Mouse (Mus musculus): Measurements from ENCODE around the gene Tctex1d4. TPM values are rescaled to one million over a fixed set of nuclear protein-coding genes. Genes with fewer than 3 reads are reported as not detected.
A peak's percentile ranks its signal among the peaks of the same experiment; 100 is the strongest.

Gene Tctex1d4
- polyA plus RNA-seq, 1 experiment from 2014 or later, result not detected

DNA sequence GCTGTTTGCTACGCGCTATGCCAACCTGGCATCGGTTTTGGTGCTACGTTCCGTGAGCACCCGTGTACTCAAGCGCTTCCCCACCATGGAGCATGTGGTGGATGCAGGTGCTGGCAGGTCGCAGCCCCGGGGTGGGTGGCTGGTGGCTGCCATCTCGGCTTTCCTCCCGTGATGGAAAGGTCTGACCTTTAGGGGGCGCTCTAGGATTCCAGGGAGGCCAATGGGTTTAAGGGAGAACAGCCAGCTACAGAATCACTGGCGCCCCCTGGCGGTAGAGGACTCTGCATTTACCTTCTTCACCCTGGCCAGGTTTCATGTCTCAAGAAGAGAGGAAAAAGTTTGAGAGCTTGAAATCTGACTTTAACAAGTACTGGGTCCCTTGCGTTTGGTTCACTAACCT is 19.6 kb downstream of the Tctex1d4 start:
- Histone ChIP-seq H3K9me3 (replicated peaks) (no peaks in the 10 kb centered on the region), H3K4me2 (no peak overlapping the region), H3K4me3 (replicated peaks) (no peak overlapping the region), H3K27me3 (replicated peaks) (no peaks in the 10 kb centered on the region), H3K36me3 (peaks cover 16% of the 10 kb centered on the region), H3K9ac (replicated peaks) (no peak overlapping the region), H3K27ac (replicated peaks) (no peak overlapping the region), H3K4me1 (no peaks in the 10 kb centered on the region)
- 32% methylated on average over 15 of the region's 15 CpGs for WGBS
- ATAC-seq (ENCODE audit: low FRiP score), result no peak

DNA sequence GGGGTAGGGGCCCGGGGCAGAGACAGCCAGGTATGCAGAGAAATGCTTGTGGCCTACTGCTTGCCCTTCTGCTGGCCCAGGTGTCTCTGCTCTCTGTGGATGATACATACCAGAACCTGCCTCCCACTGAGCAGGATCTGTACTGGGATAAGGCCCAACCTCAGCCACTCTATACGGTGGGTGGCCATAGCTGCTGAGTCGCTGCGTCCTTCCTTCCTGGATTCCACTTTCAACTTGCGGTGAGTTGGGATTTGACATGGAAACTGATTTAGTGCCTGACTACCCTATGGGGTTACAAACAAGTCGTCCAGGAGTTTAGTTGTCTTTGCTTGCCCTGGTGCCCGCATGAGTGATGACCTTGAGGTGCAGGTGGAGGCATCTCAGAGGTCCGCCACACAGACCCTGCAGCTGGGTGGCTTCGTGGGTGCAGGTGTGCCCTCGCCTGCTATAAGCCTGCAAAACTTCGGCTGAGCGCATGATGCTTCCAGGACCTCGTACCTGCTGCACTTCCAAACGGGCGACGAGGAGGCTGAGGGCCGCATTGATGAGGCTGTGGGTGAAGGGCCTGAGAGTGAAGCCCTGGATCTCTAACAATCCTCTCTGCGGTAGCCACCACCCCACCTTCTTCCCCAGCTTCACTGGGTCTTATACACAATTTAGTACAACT is 21.6 kb downstream of the Tctex1d4 start:
- ATAC-seq (ENCODE audit: low FRiP score), result no peak
- WGBS, result 88% methylated on average over 18 of the region's 18 CpGs

DNA sequence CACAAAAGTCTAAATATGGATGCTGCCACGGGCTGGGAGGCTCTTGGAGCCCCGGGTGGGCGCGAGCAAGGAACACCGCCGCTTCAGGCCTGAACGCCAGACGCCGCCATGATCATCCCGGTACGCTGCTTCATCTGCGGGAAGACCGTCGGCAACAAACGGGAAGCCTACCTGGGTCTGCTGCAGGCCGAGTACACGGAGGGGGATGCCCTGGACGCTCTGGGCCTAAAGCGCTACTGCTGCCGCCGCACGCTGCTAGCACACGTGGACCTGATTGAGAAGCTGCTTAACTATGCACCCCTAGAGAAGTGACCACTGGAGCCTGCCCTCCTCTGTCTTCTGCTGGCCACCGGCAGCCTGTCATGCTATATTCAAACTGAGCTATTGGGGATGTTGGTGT is 22.2 kb downstream of the Tctex1d4 start:
- 71% methylated on average over 24 of the region's 24 CpGs for WGBS
- no peak overlapping the region for H3K4me3 ChIP-seq (replicated peaks)
- no peak for ATAC-seq (ENCODE audit: low FRiP score)
- H3K9me3 ChIP-seq (replicated peaks), result no peaks in the 10 kb centered on the region
- no peak overlapping the region for H3K4me2 ChIP-seq
- no peaks in the 10 kb centered on the region for H3K27me3 ChIP-seq (replicated peaks)
- no peak overlapping the region for H3K9ac ChIP-seq (replicated peaks)
- H3K27ac ChIP-seq (replicated peaks), result no peak overlapping the region
- peaks cover 40% of the 10 kb centered on the region for H3K36me3 ChIP-seq
- peaks cover 16% of the 10 kb centered on the region for H3K4me1 ChIP-seq

More for the DNA sequence above, 21.6 kb downstream of the Tctex1d4 start:
- Histone ChIP-seq H3K4me3 (replicated peaks) (no peak overlapping the region), H3K27me3 (replicated peaks) (no peaks in the 10 kb centered on the region), H3K4me2 (no peak overlapping the region), H3K36me3 (peaks cover 34% of the 10 kb centered on the region), H3K9me3 (replicated peaks) (no peaks in the 10 kb centered on the region), H3K4me1 (peaks cover 9% of the 10 kb centered on the region), H3K27ac (replicated peaks) (no peak overlapping the region), H3K9ac (replicated peaks) (no peak overlapping the region)

DNA sequence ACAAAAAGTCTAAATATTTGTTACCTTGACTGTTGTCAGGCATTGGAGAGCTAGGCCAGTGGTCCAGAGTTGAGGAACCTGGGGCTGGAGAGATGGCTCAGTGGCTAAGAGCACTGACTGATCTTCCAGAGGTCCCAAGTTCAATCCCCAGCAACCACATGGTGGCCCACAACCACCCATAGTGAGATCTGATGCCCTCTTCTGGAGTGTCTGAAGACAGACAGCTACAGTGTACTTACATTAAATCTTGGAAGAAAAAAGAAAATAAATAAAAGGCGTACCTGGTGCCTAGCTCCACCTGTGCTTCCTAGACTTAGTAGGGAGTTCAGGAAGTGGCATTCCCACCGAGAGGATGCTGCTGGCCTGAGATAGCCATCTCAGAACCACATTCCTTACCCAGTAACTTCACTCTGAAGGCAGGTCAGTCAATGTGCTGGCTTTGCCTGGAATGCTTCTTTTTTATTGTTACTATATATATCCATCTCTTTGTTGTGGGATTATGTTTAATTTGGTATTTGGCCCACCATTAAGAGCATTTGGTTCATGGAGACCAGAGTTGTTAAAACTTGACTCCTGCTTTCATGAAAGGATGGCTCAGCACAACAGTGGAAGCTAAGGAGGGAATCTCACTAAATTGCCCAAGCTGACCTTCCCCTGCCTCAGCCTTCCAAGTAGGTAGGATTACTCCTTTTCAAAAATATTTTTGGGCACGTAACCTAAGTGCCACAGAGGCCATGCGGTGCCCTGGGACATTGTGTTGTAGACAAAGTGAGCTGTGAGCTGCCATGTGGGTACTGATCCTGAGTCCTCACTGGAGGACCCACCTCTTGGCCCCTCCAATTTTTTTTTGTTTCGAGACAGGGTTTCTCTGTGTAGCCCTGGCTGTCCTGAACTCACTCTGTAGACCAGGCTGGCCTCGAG is 23.0 kb downstream of the Tctex1d4 start:
- Histone ChIP-seq H3K4me1 (peaks cover 23% of the 10 kb centered on the region), H3K4me3 (replicated peaks) (no peak overlapping the region), H3K9me3 (replicated peaks) (no peaks in the 10 kb centered on the region), H3K27me3 (replicated peaks) (no peaks in the 10 kb centered on the region), H3K36me3 (peaks cover 45% of the 10 kb centered on the region), H3K9ac (replicated peaks) (no peak overlapping the region), H3K4me2 (no peak overlapping the region), H3K27ac (replicated peaks) (no peak overlapping the region)
- 74% methylated on average over 6 of the region's 6 CpGs for WGBS
- ATAC-seq (ENCODE audit: low FRiP score), result no peak

DNA sequence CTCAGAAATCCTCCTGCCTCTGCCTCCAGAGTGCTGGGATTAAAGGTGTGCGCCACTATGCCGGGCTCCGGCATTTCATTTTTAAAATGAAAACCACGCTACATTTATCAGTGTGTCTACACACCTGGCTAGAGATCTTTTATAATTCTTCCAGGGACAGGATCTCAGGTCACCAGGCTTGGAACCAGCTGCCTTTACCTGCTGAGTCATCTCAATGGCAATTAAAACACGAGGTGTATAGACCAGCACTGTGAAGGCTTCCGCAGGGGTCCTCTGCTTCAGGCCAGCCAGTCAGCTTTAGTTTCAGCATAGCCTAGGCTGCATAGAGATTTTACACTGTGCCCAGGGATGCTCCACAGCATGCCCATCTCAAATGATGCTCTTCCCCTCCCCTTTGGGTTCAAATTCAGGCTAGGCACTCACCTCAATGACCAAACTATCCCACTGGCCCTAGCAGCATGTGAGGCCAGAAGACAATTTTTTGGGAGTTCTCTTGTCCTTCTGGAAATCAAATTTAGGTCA is 23.7 kb downstream of the Tctex1d4 start:
- no peak overlapping the region for H3K4me3 ChIP-seq (replicated peaks)
- H3K4me1 ChIP-seq, result peaks cover 30% of the 10 kb centered on the region
- WGBS, result 85% methylated on average over 6 of the region's 6 CpGs
- H3K4me2 ChIP-seq, result no peak overlapping the region
- H3K9ac ChIP-seq (replicated peaks), result no peak overlapping the region
- no peak overlapping the region for H3K27ac ChIP-seq (replicated peaks)
- no peak for ATAC-seq (ENCODE audit: low FRiP score)
- no peaks in the 10 kb centered on the region for H3K9me3 ChIP-seq (replicated peaks)
- H3K36me3 ChIP-seq, result peaks cover 45% of the 10 kb centered on the region
- H3K27me3 ChIP-seq (replicated peaks), result no peaks in the 10 kb centered on the region

DNA sequence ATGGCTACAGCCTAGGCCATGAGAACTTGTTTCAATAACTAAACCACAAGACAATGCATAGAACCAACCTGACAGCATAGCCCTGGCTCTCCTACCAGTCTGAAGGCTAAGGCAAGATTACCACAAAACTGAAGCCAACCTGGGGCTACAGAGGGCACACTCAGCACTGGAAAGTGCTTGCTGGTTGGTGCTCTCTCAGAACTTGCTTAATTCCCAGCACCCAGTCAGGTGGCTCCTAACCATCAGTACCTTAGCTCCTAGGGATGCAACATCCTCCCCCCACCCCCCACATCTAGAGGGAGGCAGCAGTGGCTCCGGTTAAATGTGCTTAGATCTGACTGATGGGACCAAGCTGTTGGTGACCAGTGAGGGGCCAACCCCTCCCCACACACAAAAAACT is 24.8 kb downstream of the Tctex1d4 start:
- no peak for ATAC-seq (ENCODE audit: low FRiP score)
- H3K36me3 ChIP-seq, result peaks cover 45% of the 10 kb centered on the region
- H3K27ac ChIP-seq (replicated peaks), result no peak overlapping the region
- H3K4me1 ChIP-seq, result peaks cover 30% of the 10 kb centered on the region
- no peak overlapping the region for H3K4me3 ChIP-seq (replicated peaks)
- no peaks in the 10 kb centered on the region for H3K27me3 ChIP-seq (replicated peaks)
- no peak overlapping the region for H3K9ac ChIP-seq (replicated peaks)
- H3K4me2 ChIP-seq, result no peak overlapping the region
- 80% methylated on average over 1 of the region's 1 CpGs for WGBS
- H3K9me3 ChIP-seq (replicated peaks), result no peaks in the 10 kb centered on the region

DNA sequence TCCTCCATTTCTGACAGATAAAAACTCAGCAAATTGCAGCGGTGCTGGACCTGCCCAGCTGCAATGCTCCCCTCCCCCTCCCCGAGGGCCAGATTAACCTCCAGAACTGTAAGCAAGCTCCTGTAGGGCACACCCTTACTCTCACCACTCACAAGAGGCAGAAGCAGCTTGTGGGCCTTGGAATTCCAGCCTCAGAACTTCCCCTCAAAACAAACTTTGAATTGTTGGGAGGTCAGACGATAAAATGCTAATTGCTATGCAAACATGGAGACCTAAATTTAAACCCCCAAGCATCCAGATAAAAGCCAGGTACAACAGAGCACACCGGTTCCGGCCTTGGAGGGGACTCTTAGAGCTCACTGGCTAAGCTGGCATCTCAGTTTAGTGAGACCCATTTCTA is 26.1 kb downstream of the Tctex1d4 start:
- peaks cover 45% of the 10 kb centered on the region for H3K36me3 ChIP-seq
- H3K9ac ChIP-seq (replicated peaks), result no peak overlapping the region
- H3K4me2 ChIP-seq, result no peak overlapping the region

DNA sequence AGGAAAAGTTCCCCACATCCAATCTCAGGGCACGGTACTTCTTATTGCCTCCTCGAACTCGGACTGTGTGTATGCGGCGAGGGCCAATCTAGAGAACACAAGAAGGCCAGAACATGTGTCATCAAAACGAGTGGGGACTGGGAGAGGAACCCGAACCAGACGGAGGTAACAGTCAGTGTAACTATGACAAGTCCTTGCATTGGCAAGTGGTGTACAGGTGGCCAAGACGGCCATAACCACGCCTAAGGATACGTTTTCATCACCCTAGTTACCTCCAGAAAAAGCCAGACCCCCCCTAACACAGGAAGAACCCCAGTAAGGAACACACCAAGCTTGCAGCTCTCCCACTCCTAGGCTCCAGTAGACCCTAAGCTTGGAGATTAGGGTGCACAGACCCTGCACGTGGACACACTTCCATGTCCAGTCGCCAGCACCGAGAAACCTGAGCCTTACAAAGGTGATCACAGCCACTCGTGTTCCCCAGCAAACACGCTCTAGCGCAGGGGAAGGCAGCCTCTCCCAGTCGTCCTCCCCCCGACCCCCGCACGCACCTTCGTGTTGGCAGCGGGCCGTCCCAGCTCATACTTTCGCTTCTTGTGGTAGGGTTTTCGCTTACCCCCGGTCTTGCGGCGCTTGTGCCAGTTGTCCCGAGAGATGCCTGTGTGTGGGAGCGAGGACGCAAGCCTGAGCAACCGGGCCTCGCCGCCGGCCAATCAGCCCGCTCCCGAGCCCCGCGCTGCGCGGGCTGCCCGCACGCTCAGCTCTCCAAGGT is 28.6 kb downstream of the Tctex1d4 start:
- peaks cover 30% of the 10 kb centered on the region for H3K4me1 ChIP-seq
- peaks cover 39% of the 10 kb centered on the region for H3K36me3 ChIP-seq
- ATAC-seq (ENCODE audit: low FRiP score), result peak; percentile 15; the same call in 1 of the 2 replicates
- H3K9me3 ChIP-seq (replicated peaks), result no peaks in the 10 kb centered on the region
- H3K27ac ChIP-seq (replicated peaks), result peak overlapping the region; percentile 89
- peak overlapping the region; percentile 82 for H3K4me2 ChIP-seq
- 1% methylated on average over 44 of the region's 44 CpGs for WGBS
- H3K9ac ChIP-seq (replicated peaks), result peak overlapping the region; percentile 81
- peak overlapping the region; percentile 72 for H3K4me3 ChIP-seq (replicated peaks)
- H3K27me3 ChIP-seq (replicated peaks), result no peaks in the 10 kb centered on the region

More for the DNA sequence above, 26.1 kb downstream of the Tctex1d4 start:
- Histone ChIP-seq H3K4me1 (peaks cover 30% of the 10 kb centered on the region), H3K4me3 (replicated peaks) (no peak overlapping the region), H3K9me3 (replicated peaks) (no peaks in the 10 kb centered on the region), H3K27ac (replicated peaks) (no peak overlapping the region), H3K27me3 (replicated peaks) (no peaks in the 10 kb centered on the region)
- WGBS, result 83% methylated on average over 5 of the region's 5 CpGs
- no peak for ATAC-seq (ENCODE audit: low FRiP score)

DNA sequence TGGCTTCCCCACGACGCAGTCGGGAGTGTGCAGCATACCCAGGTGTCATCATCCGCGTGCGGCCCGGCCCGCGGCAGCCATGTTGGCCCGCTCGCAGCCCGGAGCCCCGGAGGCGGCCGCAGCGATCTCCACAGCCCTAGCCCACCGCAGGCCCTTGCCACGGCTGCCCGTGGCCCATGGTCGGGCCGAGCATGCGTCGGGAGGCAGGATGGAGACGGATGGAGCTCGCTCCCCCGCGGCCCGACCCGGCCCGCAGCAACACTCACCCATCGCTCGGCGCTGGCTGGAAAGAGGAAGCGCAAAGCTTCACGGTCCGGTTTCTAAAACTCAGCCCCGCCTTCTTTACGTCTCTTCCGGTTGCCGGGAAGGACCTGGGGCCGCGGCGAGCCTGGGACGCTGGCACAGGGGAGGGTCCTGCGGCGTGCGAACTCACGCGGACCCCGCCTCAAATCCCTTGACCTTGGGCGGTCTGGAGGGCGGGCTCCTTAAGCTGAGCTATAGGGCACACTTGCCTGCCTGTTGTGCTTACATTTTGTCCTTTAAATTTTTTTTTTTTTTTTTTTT is 29.3 kb downstream of the Tctex1d4 start, which contains the start of gene Rps8:
TSS of gene Rps8 (minus strand) at position 452 of the 564 bp plus-strand sequence.
- Histone ChIP-seq H3K4me1 (peaks cover 30% of the 10 kb centered on the region), H3K27me3 (replicated peaks) (no peaks in the 10 kb centered on the region), H3K4me2 (peak within 1 kb of the TSS; percentile 82), H3K4me3 (replicated peaks) (peak within 1 kb of the TSS; percentile 72), H3K9me3 (replicated peaks) (no peaks in the 10 kb centered on the region), H3K9ac (replicated peaks) (peak within 1 kb of the TSS; percentile 81), H3K36me3 (peaks cover 32% of the 10 kb centered on the region), H3K27ac (replicated peaks) (peak within 1 kb of the TSS; percentile 89)
- under 1% methylated on average over 52 of the region's 52 CpGs for WGBS
- ATAC-seq (ENCODE audit: low FRiP score), result peak; percentile 95

DNA sequence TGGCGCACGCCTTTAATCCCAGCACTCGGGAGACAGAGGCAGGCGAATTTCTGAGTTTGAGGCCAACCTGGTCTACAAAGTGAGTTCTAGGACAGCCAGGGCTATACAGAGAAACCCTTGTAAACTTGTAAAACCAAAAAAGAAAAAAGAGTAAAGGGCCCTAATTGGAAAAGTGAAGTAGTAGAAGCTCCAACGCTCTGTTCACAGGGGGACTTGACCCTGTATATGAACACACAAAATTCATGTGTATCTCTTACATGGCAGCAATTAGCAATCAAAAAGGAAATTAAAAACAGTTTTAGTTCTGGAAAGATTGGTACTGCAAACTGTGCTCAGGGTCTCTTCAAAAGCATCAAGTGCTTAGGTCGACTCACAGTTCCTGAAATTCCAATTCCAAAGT is 29.8 kb downstream of the Tctex1d4 start:
- peaks cover 30% of the 10 kb centered on the region for H3K4me1 ChIP-seq
- H3K4me2 ChIP-seq, result peak overlapping the region; percentile 82
- no peaks in the 10 kb centered on the region for H3K27me3 ChIP-seq (replicated peaks)
- 27% methylated on average over 6 of the region's 6 CpGs for WGBS
- peak overlapping the region; percentile 81 for H3K9ac ChIP-seq (replicated peaks)
- no peaks in the 10 kb centered on the region for H3K9me3 ChIP-seq (replicated peaks)
- no peak for ATAC-seq (ENCODE audit: low FRiP score)
- peak overlapping the region; percentile 72 for H3K4me3 ChIP-seq (replicated peaks)
- peak overlapping the region; percentile 89 for H3K27ac ChIP-seq (replicated peaks)
- H3K36me3 ChIP-seq, result peaks cover 27% of the 10 kb centered on the region

DNA sequence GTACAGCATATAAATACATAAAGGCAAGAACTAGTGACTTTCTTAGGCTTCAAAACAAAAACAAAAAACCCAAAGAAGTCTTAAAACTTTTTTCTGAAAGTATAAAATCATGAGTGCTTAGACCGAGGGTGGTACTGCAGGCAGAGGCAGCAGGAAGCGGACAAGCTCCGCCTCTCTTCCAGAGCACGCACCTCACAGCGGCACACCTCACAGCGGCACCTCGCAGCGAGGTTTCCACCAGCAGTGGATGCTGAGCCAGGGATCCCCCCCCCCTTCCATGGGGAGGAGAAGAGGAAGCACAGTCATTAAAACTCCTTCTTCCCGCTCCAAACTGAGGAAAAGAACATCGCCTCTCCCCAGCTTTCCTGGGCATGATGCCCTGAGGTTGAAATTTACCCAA is 33.1 kb downstream of the Tctex1d4 start:
- Histone ChIP-seq H3K4me2 (no peak overlapping the region), H3K4me3 (replicated peaks) (no peak overlapping the region), H3K4me1 (peaks cover 6% of the 10 kb centered on the region), H3K27ac (replicated peaks) (no peak overlapping the region), H3K36me3 (no peaks in the 10 kb centered on the region), H3K27me3 (replicated peaks) (no peaks in the 10 kb centered on the region), H3K9ac (replicated peaks) (no peak overlapping the region), H3K9me3 (replicated peaks) (no peaks in the 10 kb centered on the region)
- ATAC-seq (ENCODE audit: low FRiP score), result no peak
- 80% methylated on average over 10 of the region's 10 CpGs for WGBS

Data from neural tube, embryonic 15.5 days (tissue).